ENCODE assay signal across 12 mouse cellular contexts in the genomic region with DNA sequence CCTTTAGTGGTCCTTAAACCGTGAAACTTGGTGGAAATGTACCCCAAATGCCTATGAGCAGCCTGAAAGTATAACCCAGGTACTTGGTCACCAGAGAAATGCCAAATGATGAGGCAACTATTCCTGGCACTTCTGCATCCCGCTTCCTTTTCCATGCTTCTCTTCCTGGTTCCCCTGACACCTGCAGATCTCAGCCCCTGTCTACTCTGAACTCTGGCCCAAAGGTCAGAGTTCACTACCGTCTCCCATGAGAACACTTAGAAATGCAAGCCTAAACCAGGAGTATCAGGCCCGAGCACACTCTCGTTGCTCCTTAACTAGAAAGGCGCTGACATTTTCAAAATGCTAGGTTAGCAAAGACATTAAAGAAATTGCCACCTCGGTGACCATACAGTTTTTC.
"Had no signal": no experiment of that assay in that cellular context is flagged by ENCODE, and none has a peak within 500 bp of the region (broad histone marks: within the 10 kb centered on the region; RNA-seq: fewer than 3 reads in every experiment).

No protein-coding gene starts in this region.

- H3K4me2 ChIP-seq: hindbrain, embryonic 13.5 days; limb, embryonic 15.5 days; midbrain, embryonic 13.5 days; neural tube, embryonic 15.5 days had no signal

- H3K27ac ChIP-seq: hindbrain, embryonic 13.5 days; liver, embryonic 14.5 days; midbrain, embryonic 13.5 days; neural tube, embryonic 15.5 days had no signal

- H3K36me3 ChIP-seq: hindbrain, embryonic 13.5 days; limb, embryonic 15.5 days; midbrain, embryonic 13.5 days; neural tube, embryonic 15.5 days had no signal

- H3K9ac ChIP-seq: hindbrain, embryonic 13.5 days; limb, embryonic 15.5 days; liver, embryonic 14.5 days; midbrain, embryonic 13.5 days; neural tube, embryonic 15.5 days had no signal

- DNase-seq: lung, adult 18-20 months; lung, postnatal 36 days; right cerebral cortex, adult 18-20 months; spleen, adult 18-20 months; thymus, adult 18-20 months; thymus, postnatal 14 days had no signal

- H3K27me3 ChIP-seq: hindbrain, embryonic 13.5 days; limb, embryonic 15.5 days; midbrain, embryonic 13.5 days had no signal

- H3K4me3 ChIP-seq: hindbrain, embryonic 13.5 days; limb, embryonic 15.5 days; midbrain, embryonic 13.5 days; myocyte; neural tube, embryonic 15.5 days had no signal

- H3K9me3 ChIP-seq: hindbrain, embryonic 13.5 days; limb, embryonic 15.5 days; midbrain, embryonic 13.5 days; neural tube, embryonic 15.5 days had no signal

- ATAC-seq: midbrain, embryonic 13.5 days had no signal
